Mouse (Mus musculus) heart, embryonic 11.5 days (tissue): ENCODE results near the gene Rab21. TPM values are rescaled to one million over a fixed set of nuclear protein-coding genes. Genes with fewer than 3 reads are reported as not detected.

ENCODE experiments used
- ATAC-seq: fragments of 200-750 bp; cut with Nextera tagmentation; replicated peaks from 2 replicates; pipeline ENCODE4 v1.8.0; 2017; ENCODE audit warnings: moderate library complexity; ENCODE audit not compliant: insufficient number of reproducible peaks, low FRiP score, low TSS enrichment
- H3K27ac ChIP-seq: fragments of 300-500 bp; sonication (generic); 2 replicates; pipeline ENCODE4 v1.5.1; 2014; ENCODE audit warnings: mild to moderate bottlenecking, low read depth, low read length
- H3K27me3 ChIP-seq: fragments of 300-500 bp; sonication (generic); 2 replicates; pipeline ENCODE4 v1.6.1; 2014; ENCODE audit warnings: mild to moderate bottlenecking, low read length, mixed read lengths; ENCODE audit not compliant: control insufficient read depth, insufficient read depth
- H3K36me3 ChIP-seq: fragments of 300-500 bp; sonication (generic); 2 replicates; pipeline ENCODE4 v1.6.1; 2014; ENCODE audit warnings: mild to moderate bottlenecking, low read length, moderate library complexity, mixed read lengths; ENCODE audit not compliant: control insufficient read depth, insufficient read depth
- H3K4me1 ChIP-seq: fragments of 300-500 bp; sonication (generic); 2 replicates; pipeline ENCODE4 v1.6.1; 2014; ENCODE audit warnings: low read length; ENCODE audit not compliant: control insufficient read depth, insufficient read depth
- H3K4me2 ChIP-seq: fragments of 300-500 bp; sonication (generic); 2 replicates; pipeline ENCODE4 v1.6.1; 2014; ENCODE audit warnings: mild to moderate bottlenecking, moderate library complexity
- H3K4me3 ChIP-seq: fragments of 300-500 bp; sonication (generic); 2 replicates; pipeline ENCODE4 v1.5.1; 2014; ENCODE audit warnings: low read depth, low read length
- H3K9ac ChIP-seq: fragments of 300-500 bp; sonication (generic); 2 replicates; pipeline ENCODE4 v1.6.1; 2014; ENCODE audit warnings: mild to moderate bottlenecking, low read depth, low read length, moderate library complexity
- H3K9me3 ChIP-seq: fragments of 300-500 bp; sonication (generic); replicated peaks from 2 replicates; pipeline ENCODE4 v1.6.1; 2016; ENCODE audit warnings: low read length; ENCODE audit not compliant: control insufficient read depth
- WGBS: fragments of 180-500 bp; shearing (Covaris S2); extraction: QIAGEN DNeasy Blood & Tissue Kit; methylation state at CpG from one replicate; pipeline ENCODE4 v1.1.7; 2014; ENCODE audit not compliant: insufficient replicate concordance; 5-methylcytosine and 5-hydroxymethylcytosine counted together
- polyA plus RNA-seq: library from polyadenylated mRNA; unstranded; fragments of >200 nt; fragmentation: Nextera tagmentation; extraction: Ambion mirVana; gene quantifications from 2 replicates; pipeline ENCODE4 v1.2.1, GENCODE M21; 2014

The Rab21 gene
- polyA plus RNA-seq, 1 experiment from 2014 or later = 10.3 TPM

GRCm38 (mm10) chr10:115336901-115337300 is 21.5 kb upstream of the Rab21 start:
- Histone ChIP-seq H3K36me3 (no peaks in the 10 kb centered on the region), H3K9me3 (no peaks in the 10 kb centered on the region), H3K27me3 (no peaks in the 10 kb centered on the region), H3K4me3 (no peak overlapping the region), H3K4me1 (no peaks in the 10 kb centered on the region), H3K27ac (no peak overlapping the region), H3K4me2 (no peak overlapping the region), H3K9ac (no peak overlapping the region)
- 71% methylated on average over 4 of the region's 4 CpGs for WGBS
- ATAC-seq = no peak

GRCm38 (mm10) chr10:115333528-115333927 is 18.1 kb upstream of the Rab21 start:
- WGBS = 75% methylated on average over 9 of the region's 9 CpGs
- H3K27ac ChIP-seq = no peak overlapping the region
- ATAC-seq = no peak

GRCm38 (mm10) chr10:115332997-115333396 is 17.6 kb upstream of the Rab21 start:
- H3K9me3 ChIP-seq = no peaks in the 10 kb centered on the region
- H3K4me3 ChIP-seq = no peak overlapping the region
- H3K27ac ChIP-seq = no peak overlapping the region
- no peaks in the 10 kb centered on the region for H3K36me3 ChIP-seq
- no peak for ATAC-seq
- no peak overlapping the region for H3K9ac ChIP-seq
- H3K27me3 ChIP-seq = no peaks in the 10 kb centered on the region
- 54% methylated on average over 4 of the region's 4 CpGs for WGBS
- no peaks in the 10 kb centered on the region for H3K4me1 ChIP-seq
- no peak overlapping the region for H3K4me2 ChIP-seq

More at GRCm38 (mm10) chr10:115333528-115333927, 18.1 kb upstream of the Rab21 start:
- Histone ChIP-seq H3K27me3 (no peaks in the 10 kb centered on the region), H3K9ac (no peak overlapping the region), H3K36me3 (no peaks in the 10 kb centered on the region), H3K4me3 (no peak overlapping the region), H3K4me1 (no peaks in the 10 kb centered on the region), H3K9me3 (no peaks in the 10 kb centered on the region), H3K4me2 (no peak overlapping the region)

GRCm38 (mm10) chr10:115332420-115332952 is 17.1 kb upstream of the Rab21 start:
- Histone ChIP-seq H3K4me3 (no peak overlapping the region), H3K27ac (no peak overlapping the region), H3K9me3 (no peaks in the 10 kb centered on the region), H3K9ac (no peak overlapping the region), H3K27me3 (no peaks in the 10 kb centered on the region), H3K4me2 (no peak overlapping the region), H3K36me3 (no peaks in the 10 kb centered on the region), H3K4me1 (no peaks in the 10 kb centered on the region)
- WGBS = 78% methylated on average over 8 of the region's 8 CpGs
- ATAC-seq = no peak

- H3K27me3 ChIP-seq = no peaks in the 10 kb centered on the region
- no peak for ATAC-seq
- WGBS = 82% methylated on average over 3 of the region's 3 CpGs
Observed at GRCm38 (mm10) chr10:115329010-115329530, 13.7 kb upstream of the Rab21 start.

GRCm38 (mm10) chr10:115328514-115328913 is 13.1 kb upstream of the Rab21 start:
- H3K36me3 ChIP-seq = no peaks in the 10 kb centered on the region
- WGBS = 65% methylated on average over 6 of the region's 6 CpGs
- H3K4me2 ChIP-seq = no peak overlapping the region
- H3K4me1 ChIP-seq = no peaks in the 10 kb centered on the region
- H3K4me3 ChIP-seq = no peak overlapping the region
- H3K27ac ChIP-seq = no peak overlapping the region
- H3K9me3 ChIP-seq = no peaks in the 10 kb centered on the region
- H3K27me3 ChIP-seq = no peaks in the 10 kb centered on the region
- no peak for ATAC-seq
- no peak overlapping the region for H3K9ac ChIP-seq

More at GRCm38 (mm10) chr10:115329010-115329530, 13.7 kb upstream of the Rab21 start:
- H3K9ac ChIP-seq = no peak overlapping the region
- no peaks in the 10 kb centered on the region for H3K36me3 ChIP-seq
- no peak overlapping the region for H3K27ac ChIP-seq
- H3K4me2 ChIP-seq = no peak overlapping the region
- no peaks in the 10 kb centered on the region for H3K4me1 ChIP-seq
- no peaks in the 10 kb centered on the region for H3K9me3 ChIP-seq
- no peak overlapping the region for H3K4me3 ChIP-seq

- Histone ChIP-seq H3K36me3 (no peaks in the 10 kb centered on the region), H3K4me1 (no peaks in the 10 kb centered on the region), H3K27ac (no peak overlapping the region), H3K4me3 (no peak overlapping the region), H3K9me3 (no peaks in the 10 kb centered on the region), H3K27me3 (no peaks in the 10 kb centered on the region), H3K9ac (no peak overlapping the region), H3K4me2 (no peak overlapping the region)
- 7% methylated on average over 6 of the region's 6 CpGs for WGBS
- ATAC-seq = no peak
Observed at GRCm38 (mm10) chr10:115323295-115323694, 7.9 kb upstream of the Rab21 start.

GRCm38 (mm10) chr10:115321317-115322035 is 6.1 kb upstream of the Rab21 start:
- H3K9ac ChIP-seq = no peak overlapping the region
- 79% methylated on average over 5 of the region's 5 CpGs for WGBS

More at GRCm38 (mm10) chr10:115321317-115322035, 6.1 kb upstream of the Rab21 start:
- no peak overlapping the region for H3K4me2 ChIP-seq
- H3K4me1 ChIP-seq = 0 out of 2 replicates have a peak, but pooled peaks cover 2% of the 10 kb centered on the region
- no peak overlapping the region for H3K4me3 ChIP-seq
- H3K36me3 ChIP-seq = no peaks in the 10 kb centered on the region
- no peak overlapping the region for H3K27ac ChIP-seq
- H3K9me3 ChIP-seq = no peaks in the 10 kb centered on the region
- no peaks in the 10 kb centered on the region for H3K27me3 ChIP-seq
- ATAC-seq = no peak
